Mouse (Mus musculus) liver, embryonic 13.5 days (tissue): ENCODE results near the gene Mrgprg. TPM values are rescaled to one million over a fixed set of nuclear protein-coding genes. Genes with fewer than 3 reads are reported as not detected.

Experiments
- ATAC-seq: fragments of 200-750 bp; cut with Nextera tagmentation; 2 replicates; pipeline ENCODE4 v1.8.0; 2017; ENCODE audit warnings: low read depth, mild to moderate bottlenecking, moderate number of reproducible peaks, moderate library complexity
- DNase-seq: peaks from one replicate; pipeline ENCODE4 v3.0.0; 2022
- H3K27ac ChIP-seq: fragments of 300-500 bp; sonication (generic); 2 replicates; pipeline ENCODE4 v1.5.1; 2015; ENCODE audit warnings: moderate library complexity, mild to moderate bottlenecking, inconsistent platforms
- H3K27me3 ChIP-seq: fragments of 300-500 bp; sonication (generic); 2 replicates; pipeline ENCODE4 v1.6.1; 2015; ENCODE audit warnings: mild to moderate bottlenecking, inconsistent platforms
- H3K36me3 ChIP-seq: fragments of 300-500 bp; sonication (generic); 2 replicates; pipeline ENCODE4 v1.6.1; 2015; ENCODE audit warnings: mild to moderate bottlenecking, inconsistent platforms
- H3K4me1 ChIP-seq: fragments of 300-500 bp; sonication (generic); replicated peaks from 2 replicates; pipeline ENCODE4 v1.6.1; 2015; ENCODE audit warnings: inconsistent platforms
- H3K4me2 ChIP-seq: fragments of 300-500 bp; sonication (generic); 2 replicates; pipeline ENCODE4 v1.6.1; 2015; ENCODE audit warnings: inconsistent platforms, mild to moderate bottlenecking, moderate library complexity
- H3K4me3 ChIP-seq: fragments of 300-500 bp; sonication (generic); replicated peaks from 2 replicates; pipeline ENCODE4 v1.5.1; 2015; ENCODE audit warnings: mild to moderate bottlenecking, inconsistent platforms
- H3K9ac ChIP-seq: fragments of 300-500 bp; sonication (generic); 2 replicates; pipeline ENCODE4 v1.6.1; 2015; ENCODE audit warnings: mild to moderate bottlenecking, inconsistent platforms
- H3K9me3 ChIP-seq: fragments of 300-500 bp; sonication (generic); replicated peaks from 2 replicates; pipeline ENCODE4 v1.6.1; 2016; ENCODE audit warnings: inconsistent platforms
- WGBS: fragments of 180-500 bp; shearing (Covaris S2); methylation state at CpG from one replicate; pipeline ENCODE4 v1.1.7; 2015; ENCODE audit not compliant: insufficient replicate concordance; 5-methylcytosine and 5-hydroxymethylcytosine counted together
- polyA plus RNA-seq: library from polyadenylated mRNA; unstranded; fragments of >200 nt; fragmentation: Nextera tagmentation; extraction: Ambion mirVana; gene quantifications from 2 replicates; pipeline ENCODE4 v1.2.1, GENCODE M21; 2015

The Mrgprg gene
- polyA plus RNA-seq, 1 experiment from 2014 or later = not detected

- DNase-seq (peak; percentile 16), ATAC-seq (no peak)
- H3K4me2 ChIP-seq = no peak overlapping the region
- H3K4me3 ChIP-seq = no peak overlapping the region
- H3K36me3 ChIP-seq = no peaks in the 10 kb centered on the region
- H3K4me1 ChIP-seq = peaks cover 21% of the 10 kb centered on the region
- H3K9ac ChIP-seq = no peak overlapping the region
- no peak overlapping the region for H3K27ac ChIP-seq
- no peaks in the 10 kb centered on the region for H3K9me3 ChIP-seq
- peaks cover 25% of the 10 kb centered on the region for H3K27me3 ChIP-seq
- 29% methylated on average over 5 of the region's 5 CpGs for WGBS
These were observed 12.6 kb downstream of the Mrgprg start for GRCm38 (mm10) chr7:143753990-143754715.

DNA sequence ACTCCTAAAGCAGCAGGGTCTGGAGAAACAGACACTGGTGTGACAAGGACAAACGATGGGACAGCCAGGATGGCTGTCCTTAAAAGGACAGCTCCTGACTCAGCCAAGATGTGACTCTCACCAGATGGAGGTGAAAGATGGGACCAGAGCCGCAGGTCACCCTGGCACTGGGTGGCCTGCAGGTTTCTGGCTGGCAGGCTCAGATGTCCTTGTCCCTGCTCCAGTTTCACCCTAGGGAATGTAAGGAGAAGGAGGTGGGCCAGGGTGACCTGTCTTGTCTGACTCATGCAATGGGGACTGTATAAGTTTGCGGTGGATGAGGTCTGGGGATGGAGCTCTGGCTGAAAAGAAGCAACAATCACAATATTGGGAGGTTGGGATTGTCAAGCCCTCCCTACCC, 14.2 kb downstream of the Mrgprg start:
- Histone ChIP-seq H3K9ac (no peak overlapping the region), H3K36me3 (no peaks in the 10 kb centered on the region), H3K27ac (no peak overlapping the region), H3K4me3 (no peak overlapping the region), H3K4me2 (no peak overlapping the region), H3K9me3 (no peaks in the 10 kb centered on the region), H3K27me3 (peaks cover 25% of the 10 kb centered on the region), H3K4me1 (peaks cover 21% of the 10 kb centered on the region)
- DNase-seq (no peak), ATAC-seq (no peak)
- 61% methylated on average over 3 of the region's 3 CpGs for WGBS

GRCm38 (mm10) chr7:143752056-143752455, 14.7 kb downstream of the Mrgprg start:
- 43% methylated on average over 4 of the region's 4 CpGs for WGBS
- no peak for DNase-seq
- H3K9me3 ChIP-seq = no peaks in the 10 kb centered on the region
- no peak for ATAC-seq
- H3K27me3 ChIP-seq = peaks cover 23% of the 10 kb centered on the region
- no peaks in the 10 kb centered on the region for H3K36me3 ChIP-seq
- H3K9ac ChIP-seq = no peak overlapping the region
- H3K4me3 ChIP-seq = no peak overlapping the region
- peaks cover 18% of the 10 kb centered on the region for H3K4me1 ChIP-seq
- H3K4me2 ChIP-seq = no peak overlapping the region
- no peak overlapping the region for H3K27ac ChIP-seq

DNA sequence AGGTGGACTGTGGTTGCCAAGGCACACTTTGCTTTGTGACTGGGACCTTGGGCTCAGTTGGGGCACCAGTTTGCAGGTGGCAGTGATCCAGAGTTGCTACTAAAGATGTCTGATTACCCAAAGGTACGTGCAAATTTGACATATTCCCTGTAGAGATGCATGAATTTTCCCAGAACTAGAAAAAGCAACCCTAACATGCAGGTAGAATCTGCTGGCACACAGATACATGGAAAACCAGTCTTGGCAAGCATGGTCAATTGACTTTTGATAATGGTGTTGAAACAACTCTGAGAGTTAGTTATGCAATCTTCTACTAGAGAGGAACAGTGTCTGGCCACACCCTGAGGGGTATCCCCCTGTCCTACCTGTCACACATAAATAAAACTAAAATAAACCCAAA, 15.4 kb downstream of the Mrgprg start:
- 53% methylated on average over 1 of the region's 1 CpGs for WGBS
- DNase-seq = no peak

GRCm38 (mm10) chr7:143749045-143749444, 17.7 kb downstream of the Mrgprg start:
- ATAC-seq (no peak), DNase-seq (no peak)
- Histone ChIP-seq H3K4me3 (no peak overlapping the region), H3K9ac (no peak overlapping the region), H3K9me3 (no peaks in the 10 kb centered on the region), H3K4me2 (no peak overlapping the region), H3K27me3 (peaks cover 8% of the 10 kb centered on the region), H3K27ac (no peak overlapping the region), H3K4me1 (no peaks in the 10 kb centered on the region), H3K36me3 (no peaks in the 10 kb centered on the region)
- WGBS = 43% methylated on average over 3 of the region's 3 CpGs

More for the DNA sequence above, 15.4 kb downstream of the Mrgprg start:
- Histone ChIP-seq H3K9me3 (no peaks in the 10 kb centered on the region), H3K27ac (no peak overlapping the region), H3K27me3 (peaks cover 20% of the 10 kb centered on the region), H3K9ac (no peak overlapping the region), H3K4me3 (no peak overlapping the region), H3K36me3 (no peaks in the 10 kb centered on the region), H3K4me1 (peaks cover 12% of the 10 kb centered on the region), H3K4me2 (no peak overlapping the region)
- ATAC-seq = no peak

- Histone ChIP-seq H3K9ac (no peak overlapping the region), H3K27ac (no peak overlapping the region), H3K27me3 (peaks cover 8% of the 10 kb centered on the region), H3K4me2 (peak overlapping the region; percentile 1; the same call in 1 of the 2 replicates), H3K9me3 (no peaks in the 10 kb centered on the region), H3K4me3 (no peak overlapping the region), H3K36me3 (no peaks in the 10 kb centered on the region), H3K4me1 (no peaks in the 10 kb centered on the region)
- ATAC-seq (no peak), DNase-seq (peak; percentile 42)
- 4% methylated on average over 16 of the region's 16 CpGs for WGBS
These were observed 18.5 kb downstream of the Mrgprg start for GRCm38 (mm10) chr7:143748041-143748868.

DNA sequence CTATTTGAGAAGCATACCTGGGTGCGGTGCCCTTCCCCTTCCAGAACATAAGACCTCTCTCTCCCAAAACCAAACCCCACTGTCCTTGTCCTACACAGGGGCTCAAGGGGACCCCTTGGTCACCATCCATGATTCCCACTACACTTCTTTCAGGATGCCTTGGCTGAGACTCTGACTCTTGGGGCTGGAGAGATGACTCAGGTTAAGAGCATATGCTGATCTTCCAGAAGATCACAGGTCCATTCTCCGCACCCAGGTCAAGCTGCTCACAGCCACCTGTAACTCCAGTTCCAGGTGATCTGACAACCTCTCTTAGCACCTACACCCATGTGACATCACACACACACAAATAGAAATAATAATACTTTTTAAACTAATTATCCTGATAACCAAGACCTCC, 26.1 kb downstream of the Mrgprg start:
- no peak overlapping the region for H3K9ac ChIP-seq
- ATAC-seq = no peak

GRCm38 (mm10) chr7:143739511-143740461, 27.0 kb downstream of the Mrgprg start:
- Histone ChIP-seq H3K4me1 (no peaks in the 10 kb centered on the region), H3K4me3 (peak overlapping the region; percentile 50), H3K27ac (no peak overlapping the region), H3K9ac (peak overlapping the region; percentile 54), H3K36me3 (no peaks in the 10 kb centered on the region), H3K27me3 (peaks cover 48% of the 10 kb centered on the region), H3K9me3 (no peaks in the 10 kb centered on the region), H3K4me2 (peak overlapping the region; percentile 57)
- WGBS = 5% methylated on average over 38 of the region's 38 CpGs
- no peak for DNase-seq
- ATAC-seq = peak; percentile 45; the same call in 1 of the 2 replicates

More for the DNA sequence above, 26.1 kb downstream of the Mrgprg start:
- peaks cover 48% of the 10 kb centered on the region for H3K27me3 ChIP-seq
- no peaks in the 10 kb centered on the region for H3K9me3 ChIP-seq
- DNase-seq = no peak
- no peak overlapping the region for H3K27ac ChIP-seq
- H3K4me1 ChIP-seq = no peaks in the 10 kb centered on the region
- H3K4me2 ChIP-seq = peak overlapping the region; percentile 57
- no peaks in the 10 kb centered on the region for H3K36me3 ChIP-seq
- peak overlapping the region; percentile 50 for H3K4me3 ChIP-seq
- 28% methylated on average over 2 of the region's 2 CpGs for WGBS

- DNase-seq = no peak
- Histone ChIP-seq H3K36me3 (no peaks in the 10 kb centered on the region), H3K9me3 (no peaks in the 10 kb centered on the region), H3K4me1 (no peaks in the 10 kb centered on the region), H3K4me2 (peak overlapping the region; percentile 57; the same call in 1 of the 2 replicates), H3K27me3 (peaks cover 48% of the 10 kb centered on the region), H3K4me3 (no peak overlapping the region), H3K9ac (no peak overlapping the region), H3K27ac (no peak overlapping the region)
- WGBS = 55% methylated on average over 5 of the region's 5 CpGs
- no peak for ATAC-seq
These were observed 28.2 kb downstream of the Mrgprg start for GRCm38 (mm10) chr7:143738601-143739006.

- Histone ChIP-seq H3K9ac (no peak overlapping the region), H3K27ac (no peak overlapping the region), H3K4me3 (no peak overlapping the region), H3K4me2 (no peak overlapping the region), H3K27me3 (peaks cover 48% of the 10 kb centered on the region), H3K4me1 (no peaks in the 10 kb centered on the region), H3K36me3 (no peaks in the 10 kb centered on the region), H3K9me3 (no peaks in the 10 kb centered on the region)
- no peak for ATAC-seq
- no peak for DNase-seq
- 60% methylated on average over 6 of the region's 6 CpGs for WGBS
These were observed 28.6 kb downstream of the Mrgprg start for GRCm38 (mm10) chr7:143738194-143738593.

- no peak overlapping the region for H3K4me2 ChIP-seq
- no peaks in the 10 kb centered on the region; the same call in 1 of the 2 replicates for H3K4me1 ChIP-seq
- H3K27me3 ChIP-seq = peaks cover 8% of the 10 kb centered on the region
- no peaks in the 10 kb centered on the region for H3K9me3 ChIP-seq
- DNase-seq = no peak
- 69% methylated on average over 4 of the region's 4 CpGs for WGBS
- no peaks in the 10 kb centered on the region for H3K36me3 ChIP-seq
- no peak overlapping the region for H3K9ac ChIP-seq
- no peak overlapping the region for H3K27ac ChIP-seq
- ATAC-seq = no peak
- no peak overlapping the region for H3K4me3 ChIP-seq
These were observed 33.0 kb downstream of the Mrgprg start for GRCm38 (mm10) chr7:143733746-143734145.
